Mouse (Mus musculus) bone marrow, adult 2 months (tissue): ENCODE measurements around the gene Mto1.
"Not testable (repeated sequence)": the region's sequence is repeated elsewhere in the genome, so short reads cannot be mapped to it uniquely, and the experiment has no call there.

Source experiments
- CTCF ChIP-seq: fragments of 200-500 bp; IDR thresholded peaks from 2 replicates; pipeline ENCODE4 v1.5.1; 2011; ENCODE audit warnings: low read length, control low read depth; ENCODE audit not compliant: control insufficient read depth, insufficient read depth
- POLR2A ChIP-seq: fragments of 200-500 bp; IDR thresholded peaks from 2 replicates; pipeline ENCODE4 v1.6.1; 2011; ENCODE audit warnings: low read depth, mild to moderate bottlenecking, control low read depth, low read length, borderline replicate concordance; ENCODE audit not compliant: control insufficient read depth

GRCm38 (mm10) chr9:78517237-78517636 is 69.2 kb downstream of the Mto1 start:
- TF ChIP-seq CTCF, POLR2A: not testable (repeated sequence)
